Comparison of ENCODE assay signal across 10 mouse cellular contexts in genomic region chr2:161570236-161570995, GRCm38 (mm10).
DNase-seq lines count a peak whose midpoint lies in the region; ATAC-seq and TF ChIP-seq lines count a peak whose summit lies in the region.
"Had no signal": no experiment of that assay in that cellular context is flagged by ENCODE, and none has a peak within 500 bp of the region (broad histone marks: within the 10 kb centered on the region; RNA-seq: fewer than 3 reads in every experiment).

No protein-coding gene starts in this region.

- H3K27ac ChIP-seq in kidney, postnatal 0 days, result no peak overlapping the region
- H3K27ac ChIP-seq in kidney, adult 2 months (ENCODE audit: insufficient read depth, low read depth, low read length), result no peak overlapping the region
- H3K27ac ChIP-seq in limb, embryonic 15.5 days, result no peak overlapping the region
- no peak overlapping the region for H3K27ac ChIP-seq in cerebellum, adult 2 months (ENCODE audit: insufficient read depth, low read length)
- H3K27ac ChIP-seq: heart, adult 2 months; neural tube, embryonic 13.5 days had no signal

- no peaks in the 10 kb centered on the region for H3K79me2 ChIP-seq in C2C12 (ENCODE audit: control insufficient read depth, insufficient read depth)

- TF ChIP-seq CTCF in kidney, postnatal 0 days (IDR thresholded peaks at IDR 0.05; ENCODE audit: low read depth), result no peak
- no peak for TF ChIP-seq CTCF in kidney, adult 2 months (conservative IDR thresholded peaks at IDR 0.05; ENCODE audit: insufficient read depth, insufficient read length, low read depth, low read length)
- TF ChIP-seq CTCF in C2C12 (IDR thresholded peaks at IDR 0.05; ENCODE audit: control insufficient read depth, insufficient read depth, insufficient read length), result no peak
- TF ChIP-seq CTCF in cerebellum, adult 2 months (IDR thresholded peaks at IDR 0.05; ENCODE audit: borderline replicate concordance, insufficient read depth, low read depth, low read length), result no peak

- no peaks in the 10 kb centered on the region for H3K27me3 ChIP-seq in kidney, postnatal 0 days (ENCODE audit: insufficient read depth, low read length)
- no peaks in the 10 kb centered on the region for H3K27me3 ChIP-seq in kidney, adult 2 months (replicated peaks; ENCODE audit: control insufficient read depth, insufficient read depth, low read length)
- no peaks in the 10 kb centered on the region for H3K27me3 ChIP-seq in C2C12 (ENCODE audit: control insufficient read depth, insufficient read depth, insufficient read length)
- no peaks in the 10 kb centered on the region for H3K27me3 ChIP-seq in limb, embryonic 15.5 days
- no peaks in the 10 kb centered on the region for H3K27me3 ChIP-seq in cerebellum, adult 2 months (ENCODE audit: control insufficient read depth, insufficient read depth, low read length)
- H3K27me3 ChIP-seq: neural tube, embryonic 13.5 days had no signal

- no peaks in the 10 kb centered on the region for H3K4me1 ChIP-seq in kidney, postnatal 0 days (replicated peaks; ENCODE audit: insufficient read depth, low read length)
- no peaks in the 10 kb centered on the region for H3K4me1 ChIP-seq in kidney, adult 2 months (ENCODE audit: control insufficient read depth, insufficient read depth, low read length)
- peaks cover 7% of the 10 kb centered on the region; the same call in 1 of the 2 replicates for H3K4me1 ChIP-seq in limb, embryonic 15.5 days
- no peaks in the 10 kb centered on the region for H3K4me1 ChIP-seq in cerebellum, adult 2 months (ENCODE audit: control insufficient read depth, insufficient read depth, low read length)
- H3K4me1 ChIP-seq: neural tube, embryonic 13.5 days had no signal

- H3K9me3 ChIP-seq in kidney, postnatal 0 days (replicated peaks; ENCODE audit: low read length), result no peaks in the 10 kb centered on the region
- no peaks in the 10 kb centered on the region for H3K9me3 ChIP-seq in limb, embryonic 15.5 days
- H3K9me3 ChIP-seq: neural tube, embryonic 13.5 days had no signal

- no peak for ATAC-seq in kidney, postnatal 0 days (replicated peaks; ENCODE audit: low FRiP score, low read depth)
- 0 out of 2 replicates have a peak, but pooled peaks have one; percentile 30 for ATAC-seq in limb, embryonic 15.5 days (ENCODE audit: insufficient number of reproducible peaks, low FRiP score, low TSS enrichment, low read depth)

- no peak for TF ChIP-seq POLR2A in kidney, adult 2 months (IDR thresholded peaks at IDR 0.05; ENCODE audit: low read depth, low read length)
- no peak for TF ChIP-seq POLR2A in cerebellum, adult 2 months (IDR thresholded peaks at IDR 0.05; ENCODE audit: borderline replicate concordance, insufficient read depth, low read length)

- no peak overlapping the region for H3K9ac ChIP-seq in kidney, postnatal 0 days (ENCODE audit: low read depth, low read length)
- H3K9ac ChIP-seq in limb, embryonic 15.5 days, result no peak overlapping the region
- H3K9ac ChIP-seq: neural tube, embryonic 13.5 days had no signal

- WGBS in kidney, postnatal 0 days, result 51% methylated on average over 10 of the region's 10 CpGs
- 61% methylated on average over 10 of the region's 10 CpGs for WGBS in kidney, adult 2 months
- 31% methylated on average over 10 of the region's 10 CpGs for WGBS in limb, embryonic 15.5 days
- WGBS in cerebellum, adult 2 months, result 50% methylated on average over 10 of the region's 10 CpGs

- no peak overlapping the region for H3K4me3 ChIP-seq in kidney, postnatal 0 days (replicated peaks; ENCODE audit: low read depth, low read length)
- no peak overlapping the region for H3K4me3 ChIP-seq in kidney, adult 2 months (ENCODE audit: insufficient read depth, low read depth, low read length)
- H3K4me3 ChIP-seq in C2C12 (ENCODE audit: insufficient read depth, poor library complexity, severe bottlenecking), result no peak overlapping the region
- H3K4me3 ChIP-seq in limb, embryonic 15.5 days, result no peak overlapping the region
- H3K4me3 ChIP-seq in cerebellum, adult 2 months (replicated peaks; ENCODE audit: insufficient read depth, low read depth, low read length), result no peak overlapping the region
- H3K4me3 ChIP-seq: heart, adult 2 months; neural tube, embryonic 13.5 days had no signal

- no peak overlapping the region for H3ac ChIP-seq in C2C12 (ENCODE audit: control insufficient read depth, insufficient read length, low read depth)

- peak; percentile 24 for DNase-seq in kidney, postnatal 0 days (ENCODE audit: low spot score)
- DNase-seq in kidney, adult 2 months, result no peak
- DNase-seq in frontal cortex, postnatal 36 days (ENCODE audit: low spot score in 2 of 2), result peak; percentile 43 to 49
- no peak for DNase-seq in yolk sac, embryonic 10.5 days (ENCODE audit: low spot score)
- no peak for DNase-seq in cerebellum, adult 2 months
- no peak for DNase-seq in kidney, adult 18-20 months

- H3K36me3 ChIP-seq in kidney, postnatal 0 days (ENCODE audit: insufficient read depth, low read length), result no peaks in the 10 kb centered on the region
- no peaks in the 10 kb centered on the region for H3K36me3 ChIP-seq in kidney, adult 2 months (ENCODE audit: control insufficient read depth, insufficient read depth, low read length)
- H3K36me3 ChIP-seq in C2C12 (ENCODE audit: control insufficient read depth, insufficient read depth), result no peaks in the 10 kb centered on the region
- no peaks in the 10 kb centered on the region for H3K36me3 ChIP-seq in limb, embryonic 15.5 days
- H3K36me3 ChIP-seq: neural tube, embryonic 13.5 days had no signal

- no peak overlapping the region for H3K4me2 ChIP-seq in kidney, postnatal 0 days (ENCODE audit: low read length)
- no peak overlapping the region for H3K4me2 ChIP-seq in limb, embryonic 15.5 days
- H3K4me2 ChIP-seq: neural tube, embryonic 13.5 days had no signal

- H3K79me3 ChIP-seq in C2C12 (ENCODE audit: low read depth), result no peaks in the 10 kb centered on the region

TF ChIP-seq in C2C12, 6 proteins besides CTCF, POLR2A, EP300 and RAD21:
- TF ChIP-seq MAX (IDR thresholded peaks at IDR 0.05), result no peak
- TF ChIP-seq USF1 (IDR thresholded peaks at IDR 0.05; ENCODE audit: low read depth), result peak; percentile 24

Comparison
In these comparisons a context has a peak if more than half of its experiments do, and no peak if none do; other contexts are left out.
1. DNase-seq: peak in kidney, postnatal 0 days (single experiment) and frontal cortex, postnatal 36 days (2 of 2); none in kidney, adult 2 months (single experiment), yolk sac, embryonic 10.5 days (single experiment), cerebellum, adult 2 months (0 of 2) and kidney, adult 18-20 months (single experiment).